8 mouse cellular contexts compared by ENCODE assay signal in genomic region chr5:147758640-147759319, GRCm38 (mm10). TPM values are rescaled to one million over a fixed set of nuclear protein-coding genes. Genes with fewer than 3 reads are reported as not detected.
A peak's percentile ranks its signal among the peaks of the same experiment; 100 is the strongest.
DNase-seq lines count a peak whose midpoint lies in the region; ATAC-seq and TF ChIP-seq lines count a peak whose summit lies in the region.

No protein-coding gene starts in this region.

- H3K9me3 ChIP-seq in hindbrain, embryonic 16.5 days (ENCODE audit: control insufficient read depth, low read length), result no peaks in the 10 kb centered on the region
- H3K9me3 ChIP-seq in megakaryocyte, embryonic 14.5 days, result peaks cover 19% of the 10 kb centered on the region

- DNase-seq in layer of hippocampus, adult 2 months (ENCODE audit: low spot score in 2 of 2), result no peak
- DNase-seq in layer of hippocampus, adult 9-10 months (ENCODE audit: low spot score), result no peak
- DNase-seq in right cerebral cortex, adult 2 months (ENCODE audit: low spot score in 2 of 2), result no peak
- DNase-seq in MN1 (ENCODE audit: low spot score), result no peak
- DNase-seq in left cerebral cortex, postnatal 25 days (ENCODE audit: low spot score in 2 of 2), result no peak

- H3K4me3 ChIP-seq in layer of hippocampus, adult 2 months, result peak overlapping the region; percentile 11; the same call in 1 of the 2 replicates
- peak overlapping the region; percentile 67 for H3K4me3 ChIP-seq in bone marrow macrophage, adult 2 months (ENCODE audit: insufficient read depth, low read length)
- H3K4me3 ChIP-seq in hindbrain, embryonic 16.5 days (ENCODE audit: low read length), result peak overlapping the region; percentile 1; the same call in 1 of the 2 replicates
- H3K4me3 ChIP-seq in megakaryocyte, embryonic 14.5 days (replicated peaks), result peak overlapping the region; percentile 90

- H3K27me3 ChIP-seq in hindbrain, embryonic 16.5 days (replicated peaks; ENCODE audit: control insufficient read depth, insufficient read depth, low read length), result peaks cover 3% of the 10 kb centered on the region
- peaks cover 17% of the 10 kb centered on the region for H3K27me3 ChIP-seq in megakaryocyte, embryonic 14.5 days (replicated peaks)

- no peak for ATAC-seq in hindbrain, embryonic 16.5 days

- no peak for TF ChIP-seq POLR2A in bone marrow macrophage, adult 2 months (IDR thresholded peaks at IDR 0.05; ENCODE audit: borderline replicate concordance, low read depth, low read length)

- H3K4me1 ChIP-seq in bone marrow macrophage, adult 2 months (ENCODE audit: control insufficient read depth, insufficient read depth, low read length), result peaks cover 12% of the 10 kb centered on the region
- H3K4me1 ChIP-seq in hindbrain, embryonic 16.5 days (ENCODE audit: control insufficient read depth, insufficient read depth, low read depth, low read length), result no peaks in the 10 kb centered on the region
- peaks cover 25% of the 10 kb centered on the region for H3K4me1 ChIP-seq in megakaryocyte, embryonic 14.5 days

- H3K4me2 ChIP-seq in hindbrain, embryonic 16.5 days (ENCODE audit: low read length), result peak overlapping the region; percentile 31; the same call in 1 of the 2 replicates

- intact Hi-C loops in left cerebral cortex, postnatal 25 days (cut with DNase I), result loop anchor here (10.0 kb wide), 1 partner anchor 86 kb away; no protein-coding TSS in a partner anchor

- H3K27ac ChIP-seq in layer of hippocampus, adult 2 months, result no peak overlapping the region
- H3K27ac ChIP-seq in bone marrow macrophage, adult 2 months (ENCODE audit: insufficient read depth, low read depth, low read length), result peak overlapping the region; percentile 82
- no peak overlapping the region for H3K27ac ChIP-seq in hindbrain, embryonic 16.5 days (ENCODE audit: low read depth, low read length)

- no peaks in the 10 kb centered on the region for H3K36me3 ChIP-seq in hindbrain, embryonic 16.5 days (ENCODE audit: control insufficient read depth, insufficient read depth, low read length)
- H3K36me3 ChIP-seq in megakaryocyte, embryonic 14.5 days (replicated peaks; ENCODE audit: low read length), result no peaks in the 10 kb centered on the region

- WGBS in hindbrain, embryonic 16.5 days, result 73% methylated on average over 9 of the region's 9 CpGs

- no peak overlapping the region for H3K9ac ChIP-seq in hindbrain, embryonic 16.5 days (ENCODE audit: low read depth, low read length)

- TF ChIP-seq CTCF in layer of hippocampus, adult 2 months (conservative IDR thresholded peaks at IDR 0.05), result no peak
- no peak for TF ChIP-seq CTCF in bone marrow macrophage, adult 2 months (IDR thresholded peaks at IDR 0.05; ENCODE audit: low read depth, low read length)

RNA-seq across cellular contexts. Expression of gene Flt1, which starts 33.0 kb away (rescaled TPM):
- total RNA-seq in layer of hippocampus, adult 2 months (2021), result 10 to 100 TPM; 31.7 to 34.7 TPM
- 0.19 and 0.21 TPM in 2 replicates for polyA plus RNA-seq in bone marrow macrophage, adult 2 months (2012; ENCODE audit: insufficient read depth, insufficient read length, missing spikeins)
- 14.6 and 15.1 TPM in 2 replicates for polyA plus RNA-seq in hindbrain, embryonic 16.5 days (2015; fragmentation: Nextera tagmentation; extraction: Ambion mirVana)
- polyA plus RNA-seq in megakaryocyte, embryonic 14.5 days (2012; ENCODE audit: insufficient read depth, low replicate concordance), result 0.36 and 0.47 TPM in 2 replicates
- 10 to 100 TPM; 30.4 to 33.8 TPM for total RNA-seq in left cerebral cortex, postnatal 25 days (2021)

Comparison
In these comparisons a context has a peak if more than half of its experiments do, and no peak if none do; other contexts are left out.
1. H3K4me3 ChIP-seq: peak in every context shown above with its lines; median percentile 90 in megakaryocyte, embryonic 14.5 days; 67 in bone marrow macrophage, adult 2 months; 11 in layer of hippocampus, adult 2 months; 1 in hindbrain, embryonic 16.5 days.
2. RNA of gene Flt1, which starts 33.0 kb away (polyA plus RNA-seq): 14.6 to 15.1 TPM in hindbrain, embryonic 16.5 days; 0.36 to 0.47 TPM in megakaryocyte, embryonic 14.5 days and 0.19 to 0.21 TPM in bone marrow macrophage, adult 2 months; every median in the first group is over 10 times any median in the second.